Mouse (Mus musculus) large intestine, adult 2 months (tissue): Measurements from ENCODE around the gene Dapk2. TPM values are rescaled to one million over a fixed set of nuclear protein-coding genes. Genes with fewer than 3 reads are reported as not detected.
A peak's percentile ranks its signal among the peaks of the same experiment; 100 is the strongest.

Experiments used
- DNase-seq: peaks from one replicate; pipeline ENCODE4 v3.0.0-alpha.2; 2012; ENCODE audit warnings: low read depth, low spot score
- WGBS: fragments of 180-500 bp; shearing (Covaris S2); methylation state at CpG from one replicate; pipeline ENCODE4 v1.1.7; 2018; 5-methylcytosine and 5-hydroxymethylcytosine counted together
- polyA plus RNA-seq: library from polyadenylated mRNA; depleted of rRNA; stranded (reverse); fragments of >200 nt; gene quantifications from 2 replicates; pipeline ENCODE4 v1.2.3, GENCODE M21; 2012

Gene Dapk2
- polyA plus RNA-seq, 1 experiment = 18.1 TPM

GRCm38 (mm10) chr9:66135967-66136366, 22.1 kb upstream of the Dapk2 start:
- 42% methylated on average over 4 of the region's 4 CpGs for WGBS
- no peak for DNase-seq

GRCm38 (mm10) chr9:66138193-66138592, 19.8 kb upstream of the Dapk2 start:
- 90% methylated on average over 7 of the region's 7 CpGs for WGBS

GRCm38 (mm10) chr9:66142265-66142664, 15.8 kb upstream of the Dapk2 start:
- WGBS = 66% methylated on average over 1 of the region's 1 CpGs
- no peak for DNase-seq

More at GRCm38 (mm10) chr9:66138193-66138592, 19.8 kb upstream of the Dapk2 start:
- no peak for DNase-seq

GRCm38 (mm10) chr9:66144248-66144647, 13.8 kb upstream of the Dapk2 start:
- peak; percentile 73 for DNase-seq
- 9% methylated on average over 6 of the region's 6 CpGs for WGBS

- DNase-seq = no peak
Observed at GRCm38 (mm10) chr9:66146141-66146540, 11.9 kb upstream of the Dapk2 start.

GRCm38 (mm10) chr9:66152011-66152410, 6.0 kb upstream of the Dapk2 start:
- no peak for DNase-seq
- 67% methylated on average over 9 of the region's 9 CpGs for WGBS

- no peak for DNase-seq
- 41% methylated on average over 6 of the region's 6 CpGs for WGBS
Observed at GRCm38 (mm10) chr9:66153594-66153993, 4.4 kb upstream of the Dapk2 start.

GRCm38 (mm10) chr9:66154013-66154412, 4.0 kb upstream of the Dapk2 start:
- WGBS = 69% methylated on average over 9 of the region's 9 CpGs
- DNase-seq = no peak

GRCm38 (mm10) chr9:66155534-66155933, 2.5 kb upstream of the Dapk2 start:
- 76% methylated on average over 1 of the region's 1 CpGs for WGBS
- no peak for DNase-seq

GRCm38 (mm10) chr9:66158885-66159430, 935 bp downstream of the Dapk2 start:
- DNase-seq = no peak
- WGBS = 45% methylated on average over 6 of the region's 6 CpGs

GRCm38 (mm10) chr9:66160155-66160554, 2.1 kb downstream of the Dapk2 start:
- no peak for DNase-seq
- WGBS = 96% methylated on average over 2 of the region's 2 CpGs

GRCm38 (mm10) chr9:66162995-66163394, 5.0 kb downstream of the Dapk2 start:
- DNase-seq = no peak
- WGBS = 63% methylated on average over 9 of the region's 9 CpGs

- 79% methylated on average over 5 of the region's 5 CpGs for WGBS
- DNase-seq = no peak
Observed at GRCm38 (mm10) chr9:66167222-66167621, 9.2 kb downstream of the Dapk2 start.

GRCm38 (mm10) chr9:66168233-66168632, 10.2 kb downstream of the Dapk2 start:
- DNase-seq = no peak
- 52% methylated on average over 1 of the region's 1 CpGs for WGBS

- DNase-seq = no peak
- 83% methylated on average over 5 of the region's 5 CpGs for WGBS
Observed at GRCm38 (mm10) chr9:66170506-66170905, 12.5 kb downstream of the Dapk2 start.

GRCm38 (mm10) chr9:66171275-66171921, 13.4 kb downstream of the Dapk2 start:
- 57% methylated on average over 12 of the region's 12 CpGs for WGBS

GRCm38 (mm10) chr9:66173316-66173855, 15.4 kb downstream of the Dapk2 start:
- WGBS = 96% methylated on average over 5 of the region's 5 CpGs
- no peak for DNase-seq

More at GRCm38 (mm10) chr9:66171275-66171921, 13.4 kb downstream of the Dapk2 start:
- no peak for DNase-seq

- no peak for DNase-seq
- 87% methylated on average over 3 of the region's 3 CpGs for WGBS
Observed at GRCm38 (mm10) chr9:66174985-66175384, 17.0 kb downstream of the Dapk2 start.

- 39% methylated on average over 1 of the region's 1 CpGs for WGBS
- DNase-seq = no peak
Observed at GRCm38 (mm10) chr9:66177975-66178374, 20.0 kb downstream of the Dapk2 start.

GRCm38 (mm10) chr9:66179795-66180194, 21.8 kb downstream of the Dapk2 start:
- no peak for DNase-seq
- WGBS = 37% methylated on average over 6 of the region's 6 CpGs

GRCm38 (mm10) chr9:66181126-66181825, 23.3 kb downstream of the Dapk2 start:
- no peak for DNase-seq
- 71% methylated on average over 4 of the region's 4 CpGs for WGBS
